Mouse (Mus musculus) megakaryocyte, adult 5-6 weeks (primary cell): ENCODE measurements around the gene Apoc4. TPM values are rescaled to one million over a fixed set of nuclear protein-coding genes. Genes with fewer than 3 reads are reported as not detected.

Experiments used
- ATAC-seq: 2 replicates; pipeline ENCODE4 v1.8.0; 2016; ENCODE audit warnings: mild to moderate bottlenecking, inconsistent platforms; ENCODE audit not compliant: poor library complexity, severe bottlenecking
- total RNA-seq, 2 experiments: library from RNA; stranded (forward) in 1 of 2; stranded (reverse) in 1 of 2; fragments of 153-499, 151-499 nt in 1 of 2; fragments of 221-1000, 200-1000 nt in 1 of 2; gene quantifications; 2 replicates each; pipeline versions ENCODE4 v1.2.3 to v1.2.4; 2015 to 2017

Gene Apoc4
- total RNA-seq, 2 experiments from 2014 or later = 0.04 TPM; not detected in 1

DNA sequence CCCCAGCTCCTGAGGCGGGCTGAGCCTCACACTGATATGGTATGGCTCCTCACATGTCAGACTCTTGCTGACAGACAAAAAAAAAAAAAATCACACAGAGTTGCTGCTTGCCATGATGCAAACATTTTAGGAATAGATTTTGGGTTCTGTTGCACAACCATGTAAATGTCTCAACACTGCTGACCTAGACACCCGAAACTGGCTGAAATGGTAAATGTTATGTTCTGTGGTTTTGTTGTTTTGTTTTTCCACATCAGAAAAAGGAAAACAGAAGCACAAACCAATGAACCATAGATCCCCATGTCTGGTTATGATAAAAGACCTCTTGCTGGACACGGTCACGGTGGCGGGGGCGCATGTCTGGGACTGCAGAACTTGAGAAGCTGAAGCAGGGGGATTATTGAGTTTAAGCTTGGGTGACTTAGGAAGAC lies 2.5 kb upstream of the Apoc4 start:
- peak; percentile 92 for ATAC-seq

DNA sequence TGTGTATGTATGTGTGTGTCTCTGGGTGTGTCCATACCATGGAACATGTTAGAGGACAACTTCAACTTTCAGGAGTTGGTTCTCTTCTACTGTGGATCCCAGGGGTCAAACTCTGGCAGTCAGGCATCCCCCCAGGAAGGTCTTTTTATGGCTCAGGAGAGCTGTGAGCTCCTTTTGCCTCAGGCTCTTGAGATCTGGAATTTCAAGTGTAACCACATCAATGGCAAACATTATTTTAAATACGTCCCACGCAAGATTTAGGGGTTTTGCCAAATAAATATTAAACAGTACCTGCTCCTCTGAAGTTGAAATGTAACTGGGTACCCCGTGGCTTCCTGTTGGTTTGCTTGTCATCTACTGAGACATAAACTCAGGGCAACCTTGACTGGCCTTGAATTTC lies 1.7 kb upstream of the Apoc4 start:
- no peak for ATAC-seq

DNA sequence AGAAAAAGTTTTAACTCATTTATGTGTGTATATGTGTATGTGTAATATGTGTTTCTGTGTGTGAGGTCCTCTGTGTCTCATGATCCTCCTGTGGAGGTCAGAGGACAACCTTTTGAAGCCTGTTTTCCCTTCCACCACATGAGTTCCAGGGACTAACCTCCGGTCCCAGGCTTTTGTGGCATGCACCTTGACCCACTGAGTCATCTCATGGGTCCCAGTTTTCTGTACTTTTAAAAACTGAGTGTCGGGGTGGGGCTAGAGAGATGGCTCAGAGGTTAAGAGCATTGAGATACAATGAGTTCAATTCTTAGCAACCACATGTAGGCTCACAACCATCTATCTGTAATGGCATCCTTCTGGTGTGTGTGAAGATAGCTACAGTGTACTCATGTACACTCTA lies 577 bp downstream of the Apoc4 start:
- no peak for ATAC-seq

DNA sequence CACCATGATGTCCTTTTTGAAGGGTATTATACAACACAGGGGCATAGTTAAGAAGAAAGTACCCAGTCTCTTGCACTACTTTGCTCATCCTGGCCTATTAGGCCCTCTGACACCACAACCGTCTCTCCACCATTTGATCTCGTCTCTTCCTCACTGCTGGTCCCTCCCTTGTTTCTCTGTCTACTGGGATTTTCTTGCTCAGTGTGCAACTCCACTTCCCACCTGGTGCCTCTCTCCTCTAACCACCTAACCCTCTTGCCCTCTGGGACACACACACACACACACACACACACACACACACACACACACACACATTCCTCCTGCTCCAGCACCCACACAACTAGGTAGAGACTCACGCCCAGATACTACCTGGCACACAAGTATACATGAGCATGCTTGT lies 2.4 kb downstream of the Apoc4 start:
- no peak for ATAC-seq

DNA sequence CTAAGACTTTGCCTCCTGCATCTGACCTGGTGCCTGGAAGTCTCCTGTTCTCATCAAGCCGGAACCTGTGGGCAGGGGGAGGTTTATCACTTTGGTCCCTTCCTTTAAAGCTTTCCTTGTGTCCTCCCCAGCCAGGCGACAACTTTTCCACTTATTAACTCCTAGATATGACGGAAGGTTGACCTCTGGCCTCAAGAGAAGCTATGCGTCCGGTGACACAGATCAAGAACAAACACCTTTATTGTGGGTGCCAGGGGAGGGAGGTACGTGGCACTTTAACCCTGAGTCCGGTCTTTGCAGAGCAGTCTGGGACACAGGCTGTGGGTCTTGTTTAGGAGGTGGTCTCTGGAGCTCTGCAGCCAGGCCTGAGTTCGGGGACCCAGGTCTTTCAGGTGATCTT lies 3.4 kb downstream of the Apoc4 start, which contains the start of gene Apoc2:
TSS of gene Apoc2 (minus strand) at position 70 of the 400 bp plus-strand sequence.
- ATAC-seq = no peak

DNA sequence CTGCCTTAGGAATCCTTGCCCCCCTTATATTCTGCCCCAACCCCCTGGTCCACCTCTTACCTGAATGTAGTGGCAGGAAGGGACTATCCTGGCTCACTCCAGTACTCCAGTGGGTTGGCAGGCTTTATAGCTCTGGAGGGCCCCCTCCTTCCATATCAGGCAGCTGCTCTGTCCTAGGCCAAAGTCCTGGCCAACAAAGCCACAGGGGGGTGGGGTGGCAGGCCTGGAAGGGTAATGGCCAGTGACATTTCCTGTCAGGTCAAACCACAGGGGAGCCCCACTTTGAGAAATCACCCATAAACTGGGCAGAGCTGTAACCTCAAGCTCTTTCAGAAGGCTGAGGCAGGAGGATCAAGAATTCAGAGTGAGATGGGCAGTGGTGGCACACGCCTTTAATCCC lies 4.6 kb downstream of the Apoc4 start:
- peak; percentile 50 for ATAC-seq

DNA sequence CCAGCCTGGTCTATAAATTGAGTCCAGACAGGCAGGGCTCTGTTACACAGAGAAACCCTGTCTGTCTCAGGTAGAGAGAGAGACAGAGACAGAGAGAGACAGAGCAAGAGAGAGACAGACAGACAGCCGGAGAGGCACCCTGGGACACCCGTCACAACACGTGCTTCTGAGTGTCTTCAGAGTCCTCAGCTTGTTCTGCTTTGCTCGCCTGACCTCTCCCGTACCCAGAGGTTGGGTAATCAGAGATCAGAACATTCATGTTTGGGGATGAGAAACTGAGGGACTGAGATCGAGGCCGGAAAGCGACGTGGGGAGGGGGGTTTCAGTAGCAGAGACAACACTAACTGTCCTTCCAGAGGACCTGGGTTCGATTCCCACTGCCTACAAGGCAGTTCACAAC lies 5.5 kb downstream of the Apoc4 start:
- peak; percentile 95 for ATAC-seq

DNA sequence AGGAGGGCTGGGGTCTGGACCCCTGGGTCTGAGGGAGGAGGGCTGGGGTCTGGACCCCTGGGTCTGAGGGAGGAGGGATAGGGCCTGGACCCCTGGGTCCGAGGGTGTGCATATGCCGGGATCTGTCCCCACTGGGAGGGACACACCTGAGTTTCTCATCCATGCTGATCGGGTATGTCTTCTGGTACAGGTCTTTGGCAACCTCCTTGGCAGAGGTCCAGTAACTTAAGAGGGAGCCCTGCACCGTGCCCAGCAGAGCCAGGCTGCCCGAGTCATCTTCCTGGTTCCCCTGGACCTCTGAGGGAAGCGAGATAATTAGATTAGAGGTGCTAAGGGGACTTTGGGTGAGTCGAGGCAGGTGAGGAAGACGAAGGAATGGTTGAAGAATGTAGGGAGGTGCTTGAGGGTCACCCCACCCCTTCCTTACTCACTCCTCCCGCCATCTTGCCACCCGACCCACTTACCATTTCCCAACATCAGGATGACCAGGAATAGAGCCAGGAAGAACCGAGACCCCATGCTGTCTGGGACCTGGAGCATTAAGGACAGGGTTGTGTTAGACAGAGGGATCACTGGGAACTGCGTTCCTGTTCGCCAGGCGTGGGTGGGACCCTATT lies 8.1 kb downstream of the Apoc4 start:
- no peak for ATAC-seq

DNA sequence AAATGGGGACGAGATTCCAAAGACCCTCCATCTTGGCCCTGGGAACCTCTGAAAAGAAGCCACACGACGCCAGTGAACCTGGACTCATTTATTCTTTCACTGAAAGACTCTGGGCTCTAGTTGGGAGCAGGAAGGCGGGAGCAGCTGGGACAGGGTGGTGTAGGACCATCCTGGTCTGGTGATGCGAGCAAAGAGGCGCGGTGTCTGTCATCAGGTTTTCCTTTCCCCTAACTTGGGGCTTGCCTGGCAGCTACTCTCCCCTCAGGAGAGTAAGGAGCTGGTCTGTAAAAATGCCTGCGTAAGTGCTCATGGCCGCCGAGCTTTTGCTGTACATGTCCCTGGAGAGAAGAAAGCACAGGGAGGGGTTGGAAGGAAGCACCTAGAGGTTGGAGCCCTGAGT lies 9.8 kb downstream of the Apoc4 start:
- no peak for ATAC-seq

DNA sequence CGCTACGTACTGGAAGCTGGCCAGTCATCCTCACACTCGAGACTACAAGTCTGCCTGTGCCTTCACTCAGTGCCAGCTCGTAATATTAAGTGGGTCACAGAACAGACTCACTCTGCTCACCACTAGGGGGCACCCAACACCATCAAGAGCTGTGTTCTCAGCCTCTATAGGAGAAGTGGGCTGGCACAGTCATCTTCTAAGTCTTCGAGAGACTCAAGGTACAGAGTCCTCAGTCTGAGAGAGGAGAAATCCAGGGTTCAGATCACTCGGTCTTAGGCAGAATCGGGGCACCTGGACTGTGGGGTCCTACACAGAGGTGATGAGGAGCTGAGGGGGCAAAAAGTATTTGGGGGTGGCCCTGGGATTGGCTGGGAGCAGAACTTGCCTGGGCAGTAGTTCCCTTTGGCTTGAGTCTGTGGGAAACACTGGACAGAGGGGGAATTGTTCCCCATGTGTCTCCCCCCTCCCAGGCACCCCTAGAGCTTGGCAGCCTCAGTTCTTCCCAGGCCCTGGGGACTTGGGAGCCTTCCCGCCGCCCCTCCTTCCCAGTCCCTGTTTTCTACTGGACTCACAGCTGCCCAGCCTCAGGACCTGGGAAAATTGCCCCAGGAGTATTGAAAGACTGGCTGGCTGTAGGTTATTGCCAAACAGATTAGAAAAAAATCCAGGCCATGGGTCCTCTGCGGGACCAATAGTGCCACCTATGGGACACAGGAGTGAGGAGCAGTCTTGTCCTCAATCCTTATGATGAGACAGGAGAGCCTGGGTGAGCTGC lies 12.1 kb downstream of the Apoc4 start:
- ATAC-seq = peak; percentile 67

DNA sequence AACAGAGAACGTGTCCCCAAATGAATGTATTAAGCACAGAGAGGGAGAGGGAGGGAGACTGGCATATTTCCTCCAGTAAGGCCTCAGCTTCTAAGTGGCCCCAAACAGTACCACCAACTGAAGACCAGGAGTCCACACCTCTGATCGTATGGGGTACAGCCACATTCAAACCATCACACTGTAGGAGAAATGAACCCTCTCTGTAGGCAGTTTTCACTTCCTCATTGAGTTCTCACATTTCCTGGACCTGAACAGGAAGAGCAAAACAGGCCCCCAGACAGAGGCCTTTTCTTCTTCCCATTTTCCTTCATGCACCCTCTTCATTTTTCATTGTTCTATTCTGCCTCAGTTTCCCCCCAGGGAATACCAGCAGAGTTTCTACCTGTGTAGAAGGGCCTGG lies 13.8 kb downstream of the Apoc4 start:
- ATAC-seq = no peak

DNA sequence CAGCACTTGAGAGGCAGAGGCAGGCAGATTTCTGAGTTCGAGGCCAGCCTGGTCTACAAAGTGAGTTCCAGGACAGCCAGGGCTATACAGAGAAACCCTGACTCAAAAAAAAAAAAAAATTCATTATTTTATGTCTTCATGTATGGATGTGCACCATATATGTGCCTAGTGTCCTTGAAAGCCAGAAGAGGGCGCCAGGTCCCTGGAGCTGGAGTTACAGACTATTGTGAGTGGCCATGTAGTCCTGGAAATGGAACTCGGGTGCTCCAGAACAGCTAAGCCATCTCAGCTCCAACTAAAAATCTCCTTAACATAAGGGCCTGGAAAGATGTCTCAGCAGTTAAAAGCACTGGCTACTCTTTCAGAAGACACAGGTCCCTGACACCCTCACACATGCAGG lies 14.5 kb downstream of the Apoc4 start:
- no peak for ATAC-seq

DNA sequence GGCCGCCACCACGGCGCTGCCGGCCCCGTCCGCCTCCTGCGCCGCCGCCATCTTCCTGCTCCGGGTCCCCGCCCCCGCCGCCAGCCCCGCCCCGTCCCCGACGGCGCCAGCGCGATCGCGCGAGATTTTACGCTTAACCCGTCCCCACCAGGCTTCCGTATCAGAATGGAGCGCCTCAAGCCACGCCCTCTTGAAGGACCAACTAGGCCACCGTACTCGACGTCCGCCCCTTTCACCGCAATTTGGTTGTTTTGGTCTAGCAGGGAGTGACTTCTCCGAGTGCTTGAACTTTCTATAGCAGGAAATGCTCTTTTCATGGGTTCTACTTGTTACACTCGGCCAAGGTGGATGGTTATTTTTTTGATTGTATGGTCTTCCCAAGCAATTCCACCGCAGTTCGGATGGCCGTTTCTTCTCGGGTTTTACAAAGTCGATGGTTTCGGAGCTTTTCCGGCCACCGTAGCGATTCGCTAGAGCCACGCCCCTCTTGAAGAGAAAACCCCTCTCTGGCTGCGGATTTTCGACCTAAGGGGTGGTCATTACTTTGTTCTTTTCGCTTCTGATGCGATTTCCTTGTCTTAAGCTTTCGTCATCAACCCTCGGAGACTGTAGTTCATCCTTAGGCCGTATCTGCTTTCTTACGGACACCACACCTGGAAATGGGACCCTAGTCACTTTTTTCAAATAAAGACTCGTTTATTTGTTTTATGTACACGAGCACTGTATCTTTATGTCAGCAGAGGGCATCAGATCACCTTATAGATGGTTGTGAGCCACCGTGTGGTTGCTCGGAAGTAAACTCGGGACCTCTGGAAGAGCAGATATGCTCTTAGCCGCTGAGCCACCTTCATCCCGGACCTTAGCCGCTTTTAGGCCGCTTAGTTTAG lies 16.1 kb downstream of the Apoc4 start, which contains the start of gene Clptm1:
TSS of gene Clptm1 (minus strand) at position 79 of the 887 bp plus-strand sequence.
- ATAC-seq = peak; percentile 82

DNA sequence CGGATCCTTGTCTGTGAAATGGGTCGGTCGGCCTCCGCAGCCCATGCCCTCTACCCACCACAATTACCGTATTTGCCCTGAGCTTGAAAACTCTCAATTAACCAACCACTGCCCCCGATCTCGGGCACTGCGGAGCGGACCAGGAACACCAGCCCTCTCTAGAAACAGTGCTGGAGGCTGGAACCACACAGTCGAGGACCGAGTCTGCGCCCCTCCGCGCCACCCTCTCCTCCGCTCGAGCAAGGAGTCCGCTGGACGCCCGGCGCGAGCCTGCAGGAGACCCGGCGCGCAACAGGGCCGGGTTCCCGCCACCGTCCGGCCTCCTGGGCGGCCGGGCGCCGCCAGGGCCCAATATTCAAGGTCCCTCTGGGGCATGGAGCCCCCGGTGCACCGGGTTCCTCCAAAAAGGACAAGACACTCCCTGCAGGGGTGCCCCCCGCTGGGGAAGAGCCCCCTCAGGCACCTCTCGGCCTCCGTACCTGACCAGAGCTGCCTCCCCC lies 16.8 kb downstream of the Apoc4 start:
- ATAC-seq = no peak

DNA sequence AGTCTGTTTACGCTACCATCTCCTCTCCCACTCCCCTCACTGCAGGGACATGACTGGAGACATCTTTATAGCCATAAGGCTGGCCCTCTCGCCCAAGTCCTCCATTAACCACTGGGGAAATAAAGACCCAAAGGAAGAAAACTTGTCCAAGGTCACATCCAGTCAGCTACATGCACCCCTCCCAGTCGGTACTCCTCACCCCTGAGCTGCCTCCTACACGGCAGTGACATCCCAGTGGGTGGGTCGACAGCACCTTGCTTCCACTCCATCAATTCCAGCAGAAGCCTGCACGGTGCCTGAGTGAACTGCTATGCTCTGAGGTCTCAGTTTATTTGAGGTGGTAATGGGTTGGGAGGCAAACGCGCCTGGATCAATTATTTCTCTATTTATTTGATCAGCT lies 17.3 kb downstream of the Apoc4 start:
- ATAC-seq = no peak

DNA sequence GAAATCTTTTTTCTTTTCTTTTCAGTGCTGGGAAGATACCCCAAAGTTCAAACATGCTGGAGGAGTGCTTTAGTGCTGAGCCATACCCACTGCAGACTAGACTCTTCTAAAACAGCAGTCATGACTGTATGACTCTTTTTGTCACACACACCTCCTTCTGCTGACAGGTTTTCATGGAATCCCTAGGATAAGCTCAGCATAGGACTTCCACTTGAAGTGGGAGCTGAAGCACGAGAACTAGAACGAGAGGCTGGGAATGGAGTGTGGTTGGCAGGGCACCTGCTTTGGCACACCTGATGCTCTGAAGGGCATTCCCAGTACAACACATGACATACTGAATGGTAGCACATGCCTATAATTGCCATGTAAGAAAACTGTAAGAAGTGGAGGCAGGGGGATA lies 28.7 kb downstream of the Apoc4 start:
- no peak for ATAC-seq

DNA sequence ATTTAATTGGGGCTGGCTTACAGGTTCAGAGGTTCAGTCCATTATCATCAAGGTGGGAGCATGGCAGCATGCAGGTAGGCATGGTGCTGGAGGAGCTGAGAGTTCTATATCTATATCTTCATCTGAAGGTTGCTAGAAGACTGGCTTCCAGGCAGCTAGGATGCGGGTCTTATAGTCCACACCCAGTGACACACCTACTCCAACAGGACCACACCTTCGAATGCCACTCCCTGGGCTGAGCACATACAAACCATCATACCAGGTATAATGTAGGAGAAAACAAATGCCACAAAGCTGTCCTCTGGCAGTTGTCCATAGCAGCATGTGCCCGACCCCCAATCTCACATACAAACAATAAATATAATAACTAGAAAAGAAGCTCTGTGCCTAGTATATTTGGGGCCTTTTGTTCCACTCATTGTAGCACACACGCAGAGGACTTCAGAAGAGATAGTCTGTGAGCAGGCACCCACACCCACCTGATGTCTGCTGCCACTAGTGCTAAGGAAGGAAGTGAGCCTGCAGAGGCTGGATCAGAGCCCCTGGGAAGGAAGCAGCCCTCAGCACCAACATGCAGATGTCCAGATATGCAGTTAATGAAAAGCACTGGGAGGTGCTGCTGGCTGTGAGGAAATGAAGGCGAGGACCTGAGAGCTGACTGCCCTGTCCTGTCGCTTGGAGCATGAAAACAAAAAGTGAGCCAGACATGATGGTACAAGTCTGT lies 30.1 kb downstream of the Apoc4 start:
- ATAC-seq = no peak

DNA sequence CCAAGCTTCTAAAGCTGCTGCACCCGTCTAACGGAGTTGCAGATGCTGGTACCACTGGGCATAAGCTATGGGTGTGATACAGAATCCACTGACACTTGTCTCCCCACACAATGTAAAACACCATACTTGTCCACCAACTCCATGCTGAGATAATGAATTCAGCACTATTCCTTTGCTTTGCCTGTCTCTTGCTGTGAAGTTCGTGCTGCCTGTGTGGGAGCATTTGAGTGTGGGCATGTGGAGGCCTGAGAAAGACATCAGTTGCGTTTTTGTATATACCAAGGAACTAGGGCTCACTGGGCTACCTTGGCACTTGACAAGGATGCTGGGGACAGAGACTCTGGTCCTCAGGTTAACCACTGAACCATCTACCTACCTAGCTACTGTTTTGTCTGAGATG lies 40.1 kb downstream of the Apoc4 start:
- ATAC-seq = no peak

DNA sequence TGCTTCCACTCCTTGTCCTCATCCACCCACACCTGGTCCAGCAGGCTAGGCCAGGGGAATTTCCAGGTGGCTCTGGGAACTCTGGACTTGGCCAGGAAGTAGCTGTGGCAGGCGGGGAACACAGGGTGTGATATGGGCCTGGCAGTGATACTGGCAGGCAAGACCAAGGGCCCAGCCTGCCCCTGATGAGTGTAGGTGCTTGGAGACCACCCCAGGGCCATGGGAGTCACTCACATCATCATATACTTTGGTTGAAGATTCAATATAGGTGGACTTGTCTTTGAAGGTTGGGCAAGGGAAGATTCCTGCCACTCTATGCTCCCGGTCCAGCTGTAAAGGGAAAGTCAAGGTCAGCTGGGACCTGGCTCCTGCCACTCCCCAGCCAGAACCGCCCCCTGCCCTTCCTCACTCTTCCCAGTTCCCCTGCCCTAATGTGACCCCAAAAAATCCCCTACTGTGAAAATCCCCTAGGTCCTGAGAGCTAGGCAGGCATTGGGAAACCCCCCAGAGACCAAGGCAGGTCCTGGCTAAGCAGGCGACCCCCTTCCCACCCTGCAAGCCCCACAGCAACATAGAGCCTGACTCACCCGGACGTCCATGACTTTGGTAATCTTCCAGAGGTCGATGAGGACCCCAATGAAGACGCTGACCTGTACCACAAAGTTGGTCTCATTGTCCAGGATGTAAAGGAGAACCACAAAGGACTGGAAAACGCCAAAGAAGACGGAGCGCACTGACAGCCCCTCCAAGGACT lies 46.0 kb downstream of the Apoc4 start:
- no peak for ATAC-seq

DNA sequence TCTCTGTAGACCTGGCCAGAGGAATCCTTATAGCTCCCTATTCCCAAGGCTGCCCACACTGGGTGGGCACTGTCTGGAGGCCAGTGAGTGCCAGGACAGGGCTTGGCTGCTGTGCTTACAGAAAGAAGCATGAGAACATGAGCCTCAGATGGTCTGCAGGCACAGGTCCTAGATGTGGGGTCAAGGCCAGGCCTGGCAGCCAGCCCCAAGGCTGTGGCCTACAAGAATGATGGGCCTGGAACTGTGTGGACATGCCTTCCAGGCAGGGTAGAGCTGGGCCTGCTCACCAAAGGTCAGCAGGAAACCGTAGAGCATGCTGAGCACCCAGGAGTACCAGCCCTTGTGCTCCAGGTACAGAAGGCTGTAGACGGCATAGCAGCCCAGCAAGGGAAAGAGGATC lies 46.7 kb downstream of the Apoc4 start:
- no peak for ATAC-seq
